Mouse (Mus musculus) hindbrain, embryonic 14.5 days (tissue): Measurements from ENCODE around the gene Fxyd4. TPM values are rescaled to one million over a fixed set of nuclear protein-coding genes. Genes with fewer than 3 reads are reported as not detected.
A peak's percentile ranks its signal among the peaks of the same experiment; 100 is the strongest.

Experiments
- ATAC-seq: fragments of 200-750 bp; cut with Nextera tagmentation; 2 replicates; pipeline ENCODE4 v1.8.0; 2017; ENCODE audit warnings: moderate number of reproducible peaks, mild to moderate bottlenecking, moderate TSS enrichment, moderate library complexity; ENCODE audit not compliant: low FRiP score
- DNase-seq: peaks from one replicate; pipeline ENCODE4 v3.0.0-alpha.2; 2015; ENCODE audit warnings: low spot score
- H3K27ac ChIP-seq: fragments of 300-500 bp; sonication (generic); 2 replicates; pipeline ENCODE4 v1.5.1; 2014; ENCODE audit warnings: mild to moderate bottlenecking, moderate library complexity
- H3K27me3 ChIP-seq: fragments of 300-500 bp; sonication (generic); 2 replicates; pipeline ENCODE4 v1.6.1; 2014; ENCODE audit warnings: mild to moderate bottlenecking, low read length, mixed read lengths; ENCODE audit not compliant: control insufficient read depth, insufficient read depth
- H3K36me3 ChIP-seq: fragments of 300-500 bp; sonication (generic); replicated peaks from 2 replicates; pipeline ENCODE4 v1.6.1; 2014; ENCODE audit not compliant: control insufficient read depth, insufficient read depth
- H3K4me1 ChIP-seq: fragments of 300-500 bp; sonication (generic); replicated peaks from 2 replicates; pipeline ENCODE4 v1.6.1; 2014; ENCODE audit warnings: antibody characterized with exemption, low read length, mixed read lengths; ENCODE audit not compliant: control insufficient read depth, insufficient read depth
- H3K4me2 ChIP-seq: fragments of 300-500 bp; sonication (generic); replicated peaks from 2 replicates; pipeline ENCODE4 v1.6.1; 2014; ENCODE audit warnings: mild to moderate bottlenecking, moderate library complexity
- H3K4me3 ChIP-seq: fragments of 300-500 bp; sonication (generic); replicated peaks from 2 replicates; pipeline ENCODE4 v1.5.1; 2014; ENCODE audit warnings: mild to moderate bottlenecking, low read length
- H3K9ac ChIP-seq: fragments of 300-500 bp; sonication (generic); 2 replicates; pipeline ENCODE4 v1.6.1; 2014
- H3K9me3 ChIP-seq: fragments of 300-500 bp; sonication (generic); 2 replicates; pipeline ENCODE4 v1.6.1; 2016; ENCODE audit warnings: low read length; ENCODE audit not compliant: control insufficient read depth
- WGBS: fragments of 180-500 bp; shearing (Covaris S2); extraction: QIAGEN DNeasy Blood & Tissue Kit; methylation state at CpG from one replicate; pipeline ENCODE4 v1.1.7; 2014; 5-methylcytosine and 5-hydroxymethylcytosine counted together
- polyA plus RNA-seq: library from polyadenylated mRNA; unstranded; fragments of >200 nt; fragmentation: Nextera tagmentation; extraction: Ambion mirVana; gene quantifications from 2 replicates; pipeline ENCODE4 v1.2.1, GENCODE M21; 2014

Gene Fxyd4
- polyA plus RNA-seq, 1 experiment from 2014 or later, result 2.6 TPM

GRCm38 (mm10) chr6:117907979-117908355, 29.5 kb downstream of the Fxyd4 start:
- no peak for ATAC-seq
- H3K4me3 ChIP-seq, result peak overlapping the region; percentile 74
- H3K27ac ChIP-seq, result no peak overlapping the region; the same call in 1 of the 2 replicates
- peak overlapping the region; percentile 99 for H3K4me2 ChIP-seq
- H3K36me3 ChIP-seq, result no peaks in the 10 kb centered on the region
- H3K9ac ChIP-seq, result peak overlapping the region; percentile 77
- under 1% methylated on average over 26 of the region's 26 CpGs for WGBS
- no peaks in the 10 kb centered on the region for H3K9me3 ChIP-seq
- no peaks in the 10 kb centered on the region for H3K27me3 ChIP-seq
- peaks cover 25% of the 10 kb centered on the region for H3K4me1 ChIP-seq
- no peak for DNase-seq

GRCm38 (mm10) chr6:117907301-117907978, 30.1 kb downstream of the Fxyd4 start:
- under 1% methylated on average over 63 of the region's 77 CpGs for WGBS
- peak overlapping the region; percentile 88 for H3K27ac ChIP-seq
- no peaks in the 10 kb centered on the region for H3K36me3 ChIP-seq
- no peaks in the 10 kb centered on the region for H3K27me3 ChIP-seq
- H3K9me3 ChIP-seq, result no peaks in the 10 kb centered on the region
- peaks cover 25% of the 10 kb centered on the region for H3K4me1 ChIP-seq
- DNase-seq (peak; percentile 73), ATAC-seq (peak; percentile 31)
- peak overlapping the region; percentile 74 for H3K4me3 ChIP-seq
- H3K4me2 ChIP-seq, result peak overlapping the region; percentile 99
- H3K9ac ChIP-seq, result peak overlapping the region; percentile 77

- Histone ChIP-seq H3K27me3 (no peaks in the 10 kb centered on the region), H3K36me3 (no peaks in the 10 kb centered on the region), H3K4me3 (peak overlapping the region; percentile 74), H3K27ac (peak overlapping the region; percentile 88), H3K4me1 (peaks cover 25% of the 10 kb centered on the region), H3K4me2 (peak overlapping the region; percentile 99), H3K9ac (peak overlapping the region; percentile 77), H3K9me3 (no peaks in the 10 kb centered on the region)
- 0% methylated on average over 63 of the region's 68 CpGs for WGBS
- DNase-seq (peak; percentile 97), ATAC-seq (peak; percentile 99)
These were observed 30.8 kb downstream of the Fxyd4 start for GRCm38 (mm10) chr6:117906590-117907271.

- peak; percentile 77 for DNase-seq
These were observed 31.4 kb downstream of the Fxyd4 start for GRCm38 (mm10) chr6:117906015-117906531.

GRCm38 (mm10) chr6:117905260-117905930, 32.1 kb downstream of the Fxyd4 start:
- Histone ChIP-seq H3K4me2 (peak overlapping the region; percentile 68), H3K36me3 (no peaks in the 10 kb centered on the region), H3K9me3 (no peaks in the 10 kb centered on the region), H3K27me3 (no peaks in the 10 kb centered on the region), H3K27ac (no peak overlapping the region), H3K4me3 (peak overlapping the region; percentile 74), H3K4me1 (peaks cover 23% of the 10 kb centered on the region), H3K9ac (peak overlapping the region; percentile 74)
- 25% methylated on average over 4 of the region's 4 CpGs for WGBS
- no peak for DNase-seq
- no peak for ATAC-seq

More at GRCm38 (mm10) chr6:117906015-117906531, 31.4 kb downstream of the Fxyd4 start:
- Histone ChIP-seq H3K27ac (peak overlapping the region; percentile 68), H3K27me3 (no peaks in the 10 kb centered on the region), H3K4me2 (peak overlapping the region; percentile 68), H3K4me3 (peak overlapping the region; percentile 74), H3K9ac (peak overlapping the region; percentile 74), H3K36me3 (no peaks in the 10 kb centered on the region), H3K4me1 (peaks cover 23% of the 10 kb centered on the region), H3K9me3 (no peaks in the 10 kb centered on the region)
- 1% methylated on average over 25 of the region's 25 CpGs for WGBS
- ATAC-seq, result peak; percentile 57

GRCm38 (mm10) chr6:117903836-117904235, 33.7 kb downstream of the Fxyd4 start:
- H3K4me1 ChIP-seq, result peaks cover 20% of the 10 kb centered on the region
- H3K9me3 ChIP-seq, result no peaks in the 10 kb centered on the region
- WGBS, result 82% methylated on average over 3 of the region's 3 CpGs
- ATAC-seq (no peak), DNase-seq (no peak)
- H3K27ac ChIP-seq, result no peak overlapping the region
- no peak overlapping the region for H3K4me2 ChIP-seq
- H3K36me3 ChIP-seq, result no peaks in the 10 kb centered on the region
- no peak overlapping the region for H3K4me3 ChIP-seq
- no peak overlapping the region for H3K9ac ChIP-seq
- no peaks in the 10 kb centered on the region for H3K27me3 ChIP-seq

GRCm38 (mm10) chr6:117902556-117902955, 34.9 kb downstream of the Fxyd4 start:
- Histone ChIP-seq H3K4me2 (no peak overlapping the region), H3K4me3 (no peak overlapping the region), H3K27me3 (no peaks in the 10 kb centered on the region), H3K27ac (no peak overlapping the region), H3K9ac (no peak overlapping the region), H3K36me3 (no peaks in the 10 kb centered on the region), H3K9me3 (no peaks in the 10 kb centered on the region), H3K4me1 (peaks cover 8% of the 10 kb centered on the region)
- ATAC-seq (no peak), DNase-seq (no peak)
- whole genome bisulfite sequencing, result 84% methylated on average over 4 of the region's 4 CpGs

- H3K27me3 ChIP-seq, result no peaks in the 10 kb centered on the region
- no peak for DNase-seq
- H3K9me3 ChIP-seq, result no peaks in the 10 kb centered on the region
- H3K4me2 ChIP-seq, result no peak overlapping the region
- no peak overlapping the region for H3K4me3 ChIP-seq
- ATAC-seq, result no peak
- H3K4me1 ChIP-seq, result peaks cover 8% of the 10 kb centered on the region
- no peaks in the 10 kb centered on the region for H3K36me3 ChIP-seq
- H3K9ac ChIP-seq, result no peak overlapping the region
- no peak overlapping the region for H3K27ac ChIP-seq
- 78% methylated on average over 9 of the region's 9 CpGs for WGBS
These were observed 35.7 kb downstream of the Fxyd4 start for GRCm38 (mm10) chr6:117901510-117902402.
